In genomic region chr6:122492479-122492878, GRCm38 (mm10) we compare ENCODE assay signal across 10 mouse cellular contexts. TPM values are rescaled to one million over a fixed set of nuclear protein-coding genes. Genes with fewer than 3 reads are reported as not detected.
A peak's percentile ranks its signal among the peaks of the same experiment; 100 is the strongest.
DNase-seq lines count a peak whose midpoint lies in the region; ATAC-seq and TF ChIP-seq lines count a peak whose summit lies in the region.
"Had no signal": no experiment of that assay in that cellular context is flagged by ENCODE, and none has a peak within 500 bp of the region (broad histone marks: within the 10 kb centered on the region; RNA-seq: fewer than 3 reads in every experiment).

No protein-coding gene starts in this region.

- peaks cover 54% of the 10 kb centered on the region for H3K4me1 ChIP-seq in midbrain, embryonic 10.5 days
- peaks cover 42% of the 10 kb centered on the region for H3K4me1 ChIP-seq in midbrain, embryonic 15.5 days
- peaks cover 45% of the 10 kb centered on the region for H3K4me1 ChIP-seq in hindbrain, embryonic 13.5 days (replicated peaks)
- peaks cover 23% of the 10 kb centered on the region for H3K4me1 ChIP-seq in stomach, embryonic 16.5 days (ENCODE audit: control insufficient read depth, insufficient read depth, low read length)
- H3K4me1 ChIP-seq in cerebellum, adult 2 months (ENCODE audit: control insufficient read depth, insufficient read depth, low read length), result no peaks in the 10 kb centered on the region

- TF ChIP-seq CTCF in cerebellum, adult 2 months (IDR thresholded peaks at IDR 0.05; ENCODE audit: borderline replicate concordance, insufficient read depth, low read depth, low read length), result no peak

- TF ChIP-seq POLR2A in cerebellum, adult 2 months (IDR thresholded peaks at IDR 0.05; ENCODE audit: borderline replicate concordance, insufficient read depth, low read length), result no peak

- H3K9me3 ChIP-seq in midbrain, embryonic 10.5 days (replicated peaks), result no peaks in the 10 kb centered on the region
- H3K9me3 ChIP-seq in midbrain, embryonic 15.5 days, result no peaks in the 10 kb centered on the region
- no peaks in the 10 kb centered on the region for H3K9me3 ChIP-seq in hindbrain, embryonic 13.5 days
- no peaks in the 10 kb centered on the region for H3K9me3 ChIP-seq in stomach, embryonic 16.5 days (replicated peaks; ENCODE audit: control insufficient read depth, low read length)
- H3K9me3 ChIP-seq: intestine, embryonic 15.5 days had no signal

- H3K27me3 ChIP-seq in midbrain, embryonic 10.5 days (ENCODE audit: low read depth, poor library complexity, severe bottlenecking), result peaks cover 23% of the 10 kb centered on the region
- H3K27me3 ChIP-seq in midbrain, embryonic 15.5 days (replicated peaks), result no peaks in the 10 kb centered on the region
- 0 out of 2 replicates have a peak, but pooled peaks cover 9% of the 10 kb centered on the region for H3K27me3 ChIP-seq in hindbrain, embryonic 13.5 days
- H3K27me3 ChIP-seq in stomach, embryonic 16.5 days (ENCODE audit: control insufficient read depth, insufficient read depth, low read length), result no peaks in the 10 kb centered on the region
- peaks cover 2% of the 10 kb centered on the region; the same call in 1 of the 2 replicates for H3K27me3 ChIP-seq in cerebellum, adult 2 months (ENCODE audit: control insufficient read depth, insufficient read depth, low read length)
- H3K27me3 ChIP-seq: intestine, embryonic 15.5 days had no signal

- no peak overlapping the region for H3K9ac ChIP-seq in midbrain, embryonic 15.5 days
- H3K9ac ChIP-seq in hindbrain, embryonic 13.5 days, result no peak overlapping the region
- no peak overlapping the region for H3K9ac ChIP-seq in stomach, embryonic 16.5 days (ENCODE audit: low read length)

- 20% methylated on average over 6 of the region's 6 CpGs for WGBS in midbrain, embryonic 10.5 days
- WGBS in midbrain, embryonic 15.5 days, result 16% methylated on average over 6 of the region's 6 CpGs
- 38% methylated on average over 6 of the region's 6 CpGs for WGBS in hindbrain, embryonic 13.5 days
- 34% methylated on average over 6 of the region's 6 CpGs for WGBS in stomach, embryonic 16.5 days
- 56% methylated on average over 6 of the region's 6 CpGs for whole genome bisulfite sequencing in cerebellum, adult 2 months

- peak overlapping the region; percentile 52; the same call in 1 of the 2 replicates for H3K4me3 ChIP-seq in midbrain, embryonic 10.5 days
- H3K4me3 ChIP-seq in midbrain, embryonic 15.5 days, result no peak overlapping the region
- peak overlapping the region; percentile 39; the same call in 1 of the 2 replicates for H3K4me3 ChIP-seq in hindbrain, embryonic 13.5 days
- no peak overlapping the region for H3K4me3 ChIP-seq in stomach, embryonic 16.5 days (replicated peaks; ENCODE audit: low read length)
- no peak overlapping the region for H3K4me3 ChIP-seq in cerebellum, adult 2 months (replicated peaks; ENCODE audit: insufficient read depth, low read depth, low read length)

- H3K27ac ChIP-seq in midbrain, embryonic 10.5 days (replicated peaks), result peak overlapping the region; percentile 92
- no peak overlapping the region for H3K27ac ChIP-seq in midbrain, embryonic 15.5 days
- no peak overlapping the region for H3K27ac ChIP-seq in hindbrain, embryonic 13.5 days
- H3K27ac ChIP-seq in stomach, embryonic 16.5 days (ENCODE audit: low read length), result no peak overlapping the region
- H3K27ac ChIP-seq in cerebellum, adult 2 months (ENCODE audit: insufficient read depth, low read length), result no peak overlapping the region
- H3K27ac ChIP-seq: intestine, embryonic 15.5 days had no signal

- H3K4me2 ChIP-seq in midbrain, embryonic 15.5 days, result no peak overlapping the region
- H3K4me2 ChIP-seq in hindbrain, embryonic 13.5 days, result no peak overlapping the region
- peak overlapping the region; percentile 74; the same call in 1 of the 2 replicates for H3K4me2 ChIP-seq in stomach, embryonic 16.5 days (ENCODE audit: low read depth, low read length)

- H3K36me3 ChIP-seq in midbrain, embryonic 10.5 days, result no peaks in the 10 kb centered on the region
- no peaks in the 10 kb centered on the region for H3K36me3 ChIP-seq in midbrain, embryonic 15.5 days (replicated peaks)
- no peaks in the 10 kb centered on the region for H3K36me3 ChIP-seq in hindbrain, embryonic 13.5 days
- H3K36me3 ChIP-seq in stomach, embryonic 16.5 days (ENCODE audit: control insufficient read depth, insufficient read depth, low read length), result no peaks in the 10 kb centered on the region
- H3K36me3 ChIP-seq: intestine, embryonic 15.5 days had no signal

- ATAC-seq in midbrain, embryonic 15.5 days (replicated peaks), result no peak
- no peak for ATAC-seq in hindbrain, embryonic 13.5 days (ENCODE audit: low FRiP score)
- ATAC-seq in stomach, embryonic 16.5 days (ENCODE audit: insufficient read depth, low FRiP score), result no peak

- peak; percentile 79 for DNase-seq in heart, adult 11 months
- DNase-seq in heart, adult 8-10 months (ENCODE audit: low spot score), result no peak
- peak; percentile 17 for DNase-seq in midbrain, embryonic 10.5 days (ENCODE audit: low spot score)
- no peak for DNase-seq in natural killer cell, adult 2 months (ENCODE audit: low spot score in 2 of 2)
- DNase-seq in cerebellum, adult 2 months, result no peak
- DNase-seq: right cerebral cortex, postnatal 4 days had no signal

RNA-seq across cellular contexts. Expression of gene Rimklb, which starts 6.1 kb away (rescaled TPM):
- total RNA-seq in heart, adult 8-10 months (2022), result under 1 TPM in 1 of 4 experiments, not detected in 3; 0.23 TPM
- 39.1 and 54.1 TPM in 2 replicates for polyA plus RNA-seq in midbrain, embryonic 10.5 days (2016; fragmentation: Nextera tagmentation; extraction: Ambion mirVana)
- 120 and 121 TPM in 2 replicates for polyA plus RNA-seq in midbrain, embryonic 15.5 days (2015; fragmentation: Nextera tagmentation; extraction: Ambion mirVana)
- 102 and 103 TPM in 2 replicates for polyA plus RNA-seq in hindbrain, embryonic 13.5 days (2015; fragmentation: Nextera tagmentation; extraction: Ambion mirVana)
- 6.6 and 7.3 TPM in 2 replicates for polyA plus RNA-seq in stomach, embryonic 16.5 days (2015; fragmentation: Nextera tagmentation; extraction: Ambion mirVana)
- polyA plus RNA-seq in cerebellum, adult 2 months (2012; rRNA removed), result 31.0 and 32.7 TPM in 2 replicates

RNA-seq across cellular contexts. Expression of gene Mfap5, which starts 13.2 kb away (rescaled TPM):
- 10 to 100 TPM; 15.7 to 18.2 (median 18.0) TPM for total RNA-seq in heart, adult 8-10 months (2022)
- polyA plus RNA-seq in midbrain, embryonic 10.5 days (2016; fragmentation: Nextera tagmentation; extraction: Ambion mirVana), result 0.72 and 0.99 TPM in 2 replicates
- polyA plus RNA-seq in midbrain, embryonic 15.5 days (2015; fragmentation: Nextera tagmentation; extraction: Ambion mirVana), result 2.3 and 3.7 TPM in 2 replicates
- polyA plus RNA-seq in hindbrain, embryonic 13.5 days (2015; fragmentation: Nextera tagmentation; extraction: Ambion mirVana), result 1.7 and 1.9 TPM in 2 replicates
- 86.4 and 115 TPM in 2 replicates for polyA plus RNA-seq in stomach, embryonic 16.5 days (2015; fragmentation: Nextera tagmentation; extraction: Ambion mirVana)
- 0.59 and 1.6 TPM in 2 replicates for polyA plus RNA-seq in cerebellum, adult 2 months (2012; rRNA removed)

Comparison
In these comparisons a context has a peak if more than half of its experiments do, and no peak if none do; other contexts are left out.
1. DNase-seq: peak in heart, adult 11 months (single experiment) and midbrain, embryonic 10.5 days (single experiment); none in heart, adult 8-10 months (single experiment), natural killer cell, adult 2 months (0 of 2) and cerebellum, adult 2 months (0 of 2).
2. H3K4me3 ChIP-seq: peak in midbrain, embryonic 10.5 days (single experiment) and hindbrain, embryonic 13.5 days (single experiment); none in midbrain, embryonic 15.5 days (single experiment), stomach, embryonic 16.5 days (single experiment) and cerebellum, adult 2 months (single experiment).
3. RNA of gene Mfap5, which starts 13.2 kb away (polyA plus RNA-seq): 86.4 to 115 TPM in stomach, embryonic 16.5 days; 2.3 to 3.7 TPM in midbrain, embryonic 15.5 days, 1.7 to 1.9 TPM in hindbrain, embryonic 13.5 days, 0.72 to 0.99 TPM in midbrain, embryonic 10.5 days and 0.59 to 1.6 TPM in cerebellum, adult 2 months; every median in the first group is over 10 times any median in the second.